Mouse (Mus musculus): ENCODE results near the gene Rdh16f2.
"Not testable (repeated sequence)": the region's sequence is repeated elsewhere in the genome, so short reads cannot be mapped to it uniquely, and the experiment has no call there.

DNA sequence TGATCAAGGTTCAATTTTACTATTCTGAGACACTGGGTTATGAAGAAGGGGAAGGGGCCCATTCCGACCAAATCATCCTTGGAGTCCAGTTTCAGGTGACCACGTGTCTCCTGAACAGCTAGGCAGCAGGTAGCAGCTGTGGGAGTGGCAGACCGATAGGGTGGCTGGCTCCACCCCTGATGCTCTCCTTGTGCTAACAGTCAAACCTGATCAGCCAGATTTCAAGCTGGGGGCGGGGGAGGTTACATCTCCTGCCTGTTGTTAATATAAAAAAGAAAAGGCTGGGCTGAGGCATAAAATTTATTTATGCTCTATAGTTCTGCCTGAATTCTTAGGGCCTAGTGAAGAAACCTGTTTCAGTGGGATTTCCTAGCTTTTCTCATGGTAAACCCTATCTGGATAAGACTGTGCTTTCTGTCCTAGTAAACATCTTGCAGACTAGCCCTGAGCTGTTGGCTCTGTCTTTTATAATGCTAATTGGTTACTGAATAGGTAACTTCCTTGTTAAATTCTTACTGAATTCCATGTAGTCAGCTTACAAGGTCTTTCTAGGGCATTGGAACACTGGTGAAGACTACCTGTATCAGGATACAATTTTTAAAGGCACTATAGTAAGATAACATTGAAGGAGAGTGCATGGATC, 48.9 kb upstream of the Rdh16f2 start:
- not testable (repeated sequence) for TF ChIP-seq CTCF (IDR thresholded peaks at IDR 0.05; ENCODE audit: low read depth, low read length); POLR2A (IDR thresholded peaks at IDR 0.05; ENCODE audit: borderline replicate concordance, low read depth, low read length)

All from bone marrow macrophage, adult 2 months (primary cell).